Mouse (Mus musculus): ENCODE results near the gene Tmem19. TPM values are rescaled to one million over a fixed set of nuclear protein-coding genes. Genes with fewer than 3 reads are reported as not detected.

Gene Tmem19
- polyA plus RNA-seq, 1 experiment, result 16.6 TPM

DNA sequence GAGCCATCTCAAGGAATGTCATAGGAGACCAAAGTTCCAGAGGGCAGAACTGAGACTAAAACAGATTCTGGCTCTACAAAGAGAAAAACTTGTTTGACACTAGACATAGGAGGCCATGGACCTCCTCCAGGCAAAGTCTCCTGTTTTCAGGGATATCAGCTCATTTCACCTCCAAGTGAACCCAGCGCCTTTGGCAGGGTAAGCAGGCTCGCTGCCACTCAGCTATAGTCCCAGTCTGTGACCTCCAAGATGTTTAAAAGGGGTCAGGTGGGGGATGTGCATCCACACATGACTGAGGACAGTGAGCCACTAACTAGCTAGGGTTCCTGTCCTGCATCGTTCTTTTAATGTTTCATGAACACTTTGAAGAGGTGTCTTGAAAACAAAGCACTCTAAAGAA is 49.6 kb downstream of the Tmem19 start:
- no peak overlapping the region for H3K4me3 ChIP-seq (ENCODE audit: insufficient read depth, poor library complexity, severe bottlenecking)
- H3K36me3 ChIP-seq (ENCODE audit: control insufficient read depth, insufficient read depth), result peaks cover 34% of the 10 kb centered on the region
- H3K79me3 ChIP-seq (ENCODE audit: low read depth), result peaks cover 74% of the 10 kb centered on the region
- H3K79me2 ChIP-seq (ENCODE audit: control insufficient read depth, insufficient read depth), result peaks cover 76% of the 10 kb centered on the region
- no peak overlapping the region for H3ac ChIP-seq (ENCODE audit: control insufficient read depth, insufficient read length, low read depth)
- TF ChIP-seq FOSL1 (IDR thresholded peaks at IDR 0.05; ENCODE audit: insufficient read depth, low read length, poor library complexity, severe bottlenecking) (no peak), CEBPB (IDR thresholded peaks at IDR 0.05; ENCODE audit: low read depth) (no peak), USF1 (IDR thresholded peaks at IDR 0.05; ENCODE audit: low read depth) (no peak), MYOD1 (IDR thresholded peaks at IDR 0.05; ENCODE audit: control insufficient read depth, insufficient read length, low read depth) (no peak), MYOG (IDR thresholded peaks at IDR 0.05; ENCODE audit: control insufficient read depth, extremely low read depth, insufficient read length) (no peak), CTCF (IDR thresholded peaks at IDR 0.05; ENCODE audit: control insufficient read depth, insufficient read depth, insufficient read length) (no peak), MAX (IDR thresholded peaks at IDR 0.05) (no peak)
- H3K27me3 ChIP-seq (ENCODE audit: control insufficient read depth, insufficient read depth, insufficient read length), result no peaks in the 10 kb centered on the region

DNA sequence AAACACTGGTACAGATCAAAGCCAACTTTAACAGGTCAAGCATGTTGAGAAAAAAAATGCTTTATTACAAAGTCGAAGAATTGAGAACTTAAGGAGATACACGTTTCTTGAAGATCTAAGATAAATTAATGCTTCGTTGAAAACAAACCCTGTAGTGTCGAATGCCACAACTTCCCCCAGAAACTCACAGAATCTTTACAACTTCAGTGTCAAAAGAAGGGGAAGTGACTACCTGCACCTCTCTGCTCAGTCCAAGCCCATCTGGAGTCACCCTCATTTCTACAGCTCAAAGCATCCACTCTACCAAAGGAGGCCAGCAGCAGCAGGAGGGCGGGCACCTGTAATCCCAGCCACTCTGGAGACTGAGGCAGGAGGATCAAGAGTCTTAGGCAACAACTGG is 50.1 kb downstream of the Tmem19 start:
- Histone ChIP-seq H3ac (ENCODE audit: control insufficient read depth, insufficient read length, low read depth) (no peak overlapping the region), H3K79me2 (ENCODE audit: control insufficient read depth, insufficient read depth) (peaks cover 82% of the 10 kb centered on the region), H3K27me3 (ENCODE audit: control insufficient read depth, insufficient read depth, insufficient read length) (no peaks in the 10 kb centered on the region), H3K4me3 (ENCODE audit: insufficient read depth, poor library complexity, severe bottlenecking) (no peak overlapping the region), H3K79me3 (ENCODE audit: low read depth) (peaks cover 79% of the 10 kb centered on the region), H3K36me3 (ENCODE audit: control insufficient read depth, insufficient read depth) (peaks cover 37% of the 10 kb centered on the region)
- TF ChIP-seq MAX (IDR thresholded peaks at IDR 0.05), result no peak
- no peak for TF ChIP-seq MYOD1 (IDR thresholded peaks at IDR 0.05; ENCODE audit: control insufficient read depth, insufficient read length, low read depth)
- no peak for TF ChIP-seq MYOG (IDR thresholded peaks at IDR 0.05; ENCODE audit: control insufficient read depth, extremely low read depth, insufficient read length)

DNA sequence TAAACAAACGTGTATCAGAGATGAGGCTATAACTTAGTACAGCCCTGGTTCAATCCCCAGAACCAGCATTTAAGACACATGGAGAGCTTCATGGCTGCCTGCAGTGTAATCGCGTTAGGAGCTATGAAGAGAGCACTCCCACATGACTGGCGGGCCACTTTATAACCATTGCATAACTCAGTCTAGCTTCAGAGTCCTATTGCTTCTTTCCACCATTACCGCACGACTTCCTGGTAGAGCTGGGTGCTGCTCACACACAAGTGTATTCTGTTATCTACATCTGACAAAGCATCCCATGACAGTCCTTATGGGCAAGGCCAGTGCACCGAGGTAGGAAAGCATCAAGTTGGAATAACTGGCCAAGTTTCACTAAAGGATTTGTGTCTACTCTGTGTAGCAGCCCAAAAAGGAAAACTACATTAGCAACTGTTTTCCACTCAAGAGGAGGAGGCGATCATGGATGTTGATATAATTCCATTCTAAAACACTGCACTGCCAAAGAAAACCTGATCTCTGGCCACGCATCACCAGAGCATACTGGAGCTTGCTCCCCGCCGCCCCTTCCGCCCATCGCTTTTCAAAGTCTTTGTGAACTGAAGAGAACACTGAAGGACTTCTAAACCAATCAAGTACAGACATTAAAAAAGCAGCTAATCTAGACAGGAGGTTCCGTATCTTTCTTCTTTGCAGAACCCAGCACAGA is 50.9 kb downstream of the Tmem19 start:
- Histone ChIP-seq H3ac (ENCODE audit: control insufficient read depth, insufficient read length, low read depth) (no peak overlapping the region), H3K36me3 (ENCODE audit: control insufficient read depth, insufficient read depth) (peaks cover 45% of the 10 kb centered on the region), H3K27me3 (ENCODE audit: control insufficient read depth, insufficient read depth, insufficient read length) (no peaks in the 10 kb centered on the region), H3K79me2 (ENCODE audit: control insufficient read depth, insufficient read depth) (peaks cover 89% of the 10 kb centered on the region), H3K4me3 (ENCODE audit: insufficient read depth, poor library complexity, severe bottlenecking) (no peak overlapping the region), H3K79me3 (ENCODE audit: low read depth) (peaks cover 86% of the 10 kb centered on the region)
- TF ChIP-seq MAX (IDR thresholded peaks at IDR 0.05) (no peak), CEBPB (IDR thresholded peaks at IDR 0.05; ENCODE audit: low read depth) (no peak), MYOG (IDR thresholded peaks at IDR 0.05; ENCODE audit: control insufficient read depth, extremely low read depth, insufficient read length) (no peak), MYOD1 (IDR thresholded peaks at IDR 0.05; ENCODE audit: control insufficient read depth, insufficient read length, low read depth) (no peak), USF1 (IDR thresholded peaks at IDR 0.05; ENCODE audit: low read depth) (no peak), FOSL1 (IDR thresholded peaks at IDR 0.05; ENCODE audit: insufficient read depth, low read length, poor library complexity, severe bottlenecking) (no peak), CTCF (IDR thresholded peaks at IDR 0.05; ENCODE audit: control insufficient read depth, insufficient read depth, insufficient read length) (no peak)

DNA sequence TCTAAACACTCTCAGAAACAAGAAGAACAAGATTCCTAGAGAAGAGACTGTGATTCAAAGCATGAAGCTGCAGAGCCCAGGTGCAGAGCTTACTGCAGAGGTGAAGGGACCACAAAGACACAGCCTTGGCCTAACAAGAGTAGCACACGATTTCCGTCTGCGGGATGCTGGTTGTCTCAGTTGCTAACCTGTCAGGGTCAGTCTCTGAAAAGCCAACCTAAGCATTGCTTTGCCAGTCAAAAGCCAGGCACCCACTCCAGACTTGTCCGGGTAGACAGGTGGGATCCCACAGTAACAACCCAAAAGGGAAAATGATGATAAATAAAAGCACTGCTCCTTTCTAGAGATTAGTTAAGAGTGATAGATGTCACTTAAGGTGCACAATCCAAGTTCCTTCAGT is 53.1 kb downstream of the Tmem19 start:
- H3K4me3 ChIP-seq (ENCODE audit: insufficient read depth, poor library complexity, severe bottlenecking), result no peak overlapping the region
- no peak overlapping the region for H3ac ChIP-seq (ENCODE audit: control insufficient read depth, insufficient read length, low read depth)
- H3K27me3 ChIP-seq (ENCODE audit: control insufficient read depth, insufficient read depth, insufficient read length), result no peaks in the 10 kb centered on the region
- H3K79me2 ChIP-seq (ENCODE audit: control insufficient read depth, insufficient read depth), result peaks cover 100% of the 10 kb centered on the region
- TF ChIP-seq MYOG (IDR thresholded peaks at IDR 0.05; ENCODE audit: control insufficient read depth, extremely low read depth, insufficient read length) (no peak), MYOD1 (IDR thresholded peaks at IDR 0.05; ENCODE audit: control insufficient read depth, insufficient read length, low read depth) (no peak), CEBPB (IDR thresholded peaks at IDR 0.05; ENCODE audit: low read depth) (no peak)
- H3K79me3 ChIP-seq (ENCODE audit: low read depth), result peaks cover 97% of the 10 kb centered on the region
- peaks cover 45% of the 10 kb centered on the region for H3K36me3 ChIP-seq (ENCODE audit: control insufficient read depth, insufficient read depth)

DNA sequence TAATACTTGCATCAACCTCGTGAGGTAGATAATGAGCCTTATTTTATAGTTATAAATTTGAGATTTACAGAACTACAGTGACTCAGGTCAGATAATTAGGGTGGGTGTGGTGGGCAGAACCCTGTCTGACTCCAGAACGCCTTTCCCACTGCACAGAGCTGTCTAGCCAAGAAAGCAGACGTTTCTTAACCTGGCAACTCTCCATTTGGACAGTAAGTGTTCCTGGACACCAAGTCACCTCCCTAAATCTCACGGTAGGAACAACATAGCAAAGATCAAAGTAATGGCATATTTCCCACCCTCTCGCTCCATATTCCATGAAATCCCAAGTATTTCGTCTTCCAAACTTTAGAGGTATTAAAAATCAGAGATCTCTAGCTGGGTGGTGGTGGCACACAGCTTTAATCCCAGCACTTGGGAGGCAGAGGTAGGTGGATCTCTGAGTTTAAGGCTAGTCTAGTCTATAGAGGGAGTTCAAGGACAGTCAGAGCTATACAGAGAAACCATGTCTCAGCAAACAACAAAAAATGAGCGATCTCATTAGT is 54.9 kb downstream of the Tmem19 start:
- Histone ChIP-seq H3K36me3 (ENCODE audit: control insufficient read depth, insufficient read depth) (peaks cover 55% of the 10 kb centered on the region), H3ac (ENCODE audit: control insufficient read depth, insufficient read length, low read depth) (no peak overlapping the region), H3K79me2 (ENCODE audit: control insufficient read depth, insufficient read depth) (peaks cover 100% of the 10 kb centered on the region), H3K79me3 (ENCODE audit: low read depth) (peaks cover 90% of the 10 kb centered on the region), H3K4me3 (ENCODE audit: insufficient read depth, poor library complexity, severe bottlenecking) (no peak overlapping the region), H3K27me3 (ENCODE audit: control insufficient read depth, insufficient read depth, insufficient read length) (no peaks in the 10 kb centered on the region)
- TF ChIP-seq USF1 (IDR thresholded peaks at IDR 0.05; ENCODE audit: low read depth), result no peak
- TF ChIP-seq CTCF (IDR thresholded peaks at IDR 0.05; ENCODE audit: control insufficient read depth, insufficient read depth, insufficient read length), result no peak
- no peak for TF ChIP-seq MAX (IDR thresholded peaks at IDR 0.05)
- TF ChIP-seq MYOD1 (IDR thresholded peaks at IDR 0.05; ENCODE audit: control insufficient read depth, insufficient read length, low read depth), result no peak
- TF ChIP-seq FOSL1 (IDR thresholded peaks at IDR 0.05; ENCODE audit: insufficient read depth, low read length, poor library complexity, severe bottlenecking), result no peak
- TF ChIP-seq CEBPB (IDR thresholded peaks at IDR 0.05; ENCODE audit: low read depth), result no peak
- TF ChIP-seq MYOG (IDR thresholded peaks at IDR 0.05; ENCODE audit: control insufficient read depth, extremely low read depth, insufficient read length), result no peak

DNA sequence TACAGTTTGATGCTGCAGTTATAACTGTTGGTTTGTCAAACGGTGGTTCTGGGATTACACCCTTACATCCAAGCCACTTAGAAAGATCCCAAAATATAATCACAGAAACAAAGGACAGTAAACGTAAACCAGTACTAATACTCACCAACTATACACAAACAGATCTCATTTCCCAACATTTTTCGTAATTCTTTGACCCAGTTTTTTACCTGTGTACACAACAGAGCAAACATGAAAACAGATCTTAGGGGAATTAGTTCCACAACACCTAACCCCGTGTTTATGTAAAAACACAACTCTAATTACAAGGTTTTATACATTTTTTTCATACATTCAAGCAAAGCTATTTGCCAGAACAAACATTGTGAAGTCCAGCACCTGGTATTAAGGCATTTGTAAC is 63.6 kb downstream of the Tmem19 start:
- H3K79me2 ChIP-seq (ENCODE audit: control insufficient read depth, insufficient read depth), result peaks cover 26% of the 10 kb centered on the region
- H3K79me3 ChIP-seq (ENCODE audit: low read depth), result peaks cover 12% of the 10 kb centered on the region
- H3ac ChIP-seq (ENCODE audit: control insufficient read depth, insufficient read length, low read depth), result no peak overlapping the region
- no peaks in the 10 kb centered on the region for H3K27me3 ChIP-seq (ENCODE audit: control insufficient read depth, insufficient read depth, insufficient read length)
- H3K36me3 ChIP-seq (ENCODE audit: control insufficient read depth, insufficient read depth), result peaks cover 82% of the 10 kb centered on the region
- no peak for TF ChIP-seq CEBPB (IDR thresholded peaks at IDR 0.05; ENCODE audit: low read depth)
- no peak for TF ChIP-seq FOSL1 (IDR thresholded peaks at IDR 0.05; ENCODE audit: insufficient read depth, low read length, poor library complexity, severe bottlenecking)
- TF ChIP-seq MAX (IDR thresholded peaks at IDR 0.05), result no peak
- no peak for TF ChIP-seq MYOG (IDR thresholded peaks at IDR 0.05; ENCODE audit: control insufficient read depth, extremely low read depth, insufficient read length)
- TF ChIP-seq CTCF (IDR thresholded peaks at IDR 0.05; ENCODE audit: control insufficient read depth, insufficient read depth, insufficient read length), result no peak
- no peak for TF ChIP-seq MYOD1 (IDR thresholded peaks at IDR 0.05; ENCODE audit: control insufficient read depth, insufficient read length, low read depth)
- no peak for TF ChIP-seq USF1 (IDR thresholded peaks at IDR 0.05; ENCODE audit: low read depth)
- no peak overlapping the region for H3K4me3 ChIP-seq (ENCODE audit: insufficient read depth, poor library complexity, severe bottlenecking)

Data from C2C12 (cell line).